Mouse (Mus musculus): ENCODE data around the gene Lrriq1. TPM values are rescaled to one million over a fixed set of nuclear protein-coding genes. Genes with fewer than 3 reads are reported as not detected.

The Lrriq1 gene
- polyA plus RNA-seq, 1 experiment from 2014 or later: 7.3 TPM

DNA sequence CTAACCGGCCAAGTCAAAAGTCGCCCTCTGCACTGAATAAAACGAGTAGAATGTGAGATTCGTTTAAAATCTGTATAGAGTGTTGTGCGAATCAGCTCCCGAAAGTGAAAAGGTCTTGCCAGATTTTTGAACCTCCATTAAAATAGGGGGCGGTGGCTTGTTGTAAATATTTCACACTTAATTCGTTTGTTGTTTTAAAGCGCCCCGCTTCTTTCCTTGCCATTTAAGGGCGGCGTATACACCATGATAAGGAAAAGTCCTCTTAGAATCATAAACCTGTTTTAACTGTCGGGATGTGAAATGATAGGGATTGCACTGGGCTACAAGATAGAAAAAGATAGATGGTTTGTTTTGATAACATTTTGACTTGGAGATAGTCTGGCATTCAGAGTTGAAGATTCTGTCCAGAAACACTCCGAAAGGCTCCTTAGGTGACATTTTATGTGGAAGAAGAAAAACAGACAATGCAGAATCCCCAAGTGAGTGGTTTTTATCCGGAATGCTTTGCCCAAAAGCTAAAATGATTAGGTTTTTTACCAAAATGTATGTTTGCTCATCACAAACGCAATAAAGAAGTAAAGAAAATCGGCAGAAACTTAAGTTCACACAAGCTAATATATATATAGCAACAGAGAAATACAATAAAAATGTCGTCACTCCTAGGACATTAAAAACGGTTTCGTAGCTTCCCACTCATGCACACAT lies 208.7 kb downstream of the Lrriq1 start:
- no peak overlapping the region for H3K9ac ChIP-seq
- peaks cover 65% of the 10 kb centered on the region for H3K27me3 ChIP-seq
- peaks cover 11% of the 10 kb centered on the region for H3K4me1 ChIP-seq (replicated peaks)
- no peaks in the 10 kb centered on the region for H3K36me3 ChIP-seq
- no peak overlapping the region for H3K4me3 ChIP-seq
- H3K27ac ChIP-seq: no peak overlapping the region
- ATAC-seq (ENCODE audit: low FRiP score): no peak
- no peaks in the 10 kb centered on the region for H3K9me3 ChIP-seq
- under 1% methylated on average over 20 of the region's 20 CpGs for WGBS
- no peak overlapping the region for H3K4me2 ChIP-seq

- no peak for ATAC-seq (ENCODE audit: low FRiP score)
- Histone ChIP-seq H3K27ac (no peak overlapping the region), H3K4me3 (no peak overlapping the region), H3K4me2 (no peak overlapping the region), H3K36me3 (no peaks in the 10 kb centered on the region), H3K4me1 (replicated peaks) (peaks cover 11% of the 10 kb centered on the region), H3K9me3 (no peaks in the 10 kb centered on the region), H3K9ac (no peak overlapping the region), H3K27me3 (peaks cover 58% of the 10 kb centered on the region)
- WGBS: under 1% methylated on average over 17 of the region's 17 CpGs
Observed at GRCm38 (mm10) chr10:103026636-103027225, 209.4 kb downstream of the Lrriq1 start.

GRCm38 (mm10) chr10:103002556-103002955 lies 233.6 kb downstream of the Lrriq1 start:
- Histone ChIP-seq H3K27me3 (no peaks in the 10 kb centered on the region), H3K4me2 (no peak overlapping the region), H3K9ac (no peak overlapping the region), H3K27ac (no peak overlapping the region), H3K9me3 (no peaks in the 10 kb centered on the region), H3K4me3 (no peak overlapping the region), H3K36me3 (no peaks in the 10 kb centered on the region), H3K4me1 (replicated peaks) (no peaks in the 10 kb centered on the region)
- ATAC-seq (ENCODE audit: low FRiP score): no peak
- 84% methylated on average over 2 of the region's 2 CpGs for WGBS

- Histone ChIP-seq H3K27ac (no peak overlapping the region), H3K27me3 (no peaks in the 10 kb centered on the region), H3K9me3 (no peaks in the 10 kb centered on the region), H3K36me3 (no peaks in the 10 kb centered on the region), H3K9ac (no peak overlapping the region), H3K4me3 (no peak overlapping the region), H3K4me1 (replicated peaks) (no peaks in the 10 kb centered on the region), H3K4me2 (no peak overlapping the region)
- whole genome bisulfite sequencing: 59% methylated on average over 8 of the region's 8 CpGs
- ATAC-seq (ENCODE audit: low FRiP score): no peak
Observed at GRCm38 (mm10) chr10:103000902-103001301, 235.2 kb downstream of the Lrriq1 start.

- no peaks in the 10 kb centered on the region for H3K4me1 ChIP-seq (replicated peaks)
- H3K9me3 ChIP-seq: no peaks in the 10 kb centered on the region
- no peak overlapping the region for H3K27ac ChIP-seq
- no peak overlapping the region for H3K4me3 ChIP-seq
- no peak overlapping the region for H3K9ac ChIP-seq
- H3K4me2 ChIP-seq: no peak overlapping the region
- no peak for ATAC-seq (ENCODE audit: low FRiP score)
- H3K27me3 ChIP-seq: no peaks in the 10 kb centered on the region
- no peaks in the 10 kb centered on the region for H3K36me3 ChIP-seq
Observed at GRCm38 (mm10) chr10:102999584-102999983, 236.5 kb downstream of the Lrriq1 start.

Other genes starting within 250 kb of the Lrriq1 start
- 0.26 and 1.1 TPM in 2 replicates for gene Alx1, start 206.1 kb downstream of the Lrriq1 start, polyA plus RNA-seq (2015; fragmentation: Nextera tagmentation; extraction: Ambion mirVana)
- 48.0 and 62.6 TPM in 2 replicates for gene Slc6a15, start 131.5 kb upstream of the Lrriq1 start, polyA plus RNA-seq (2015; fragmentation: Nextera tagmentation; extraction: Ambion mirVana)

Data from hindbrain, embryonic 13.5 days (tissue).